Mouse (Mus musculus): ENCODE measurements at regions not wholly inside any gene's neighbourhood (a gene's known extent, or its start where the extent isn't known, plus 50 kb on each side); places are given as distances from the start of the nearest gene placed in this dataset.

- TF ChIP-seq CTCF (IDR thresholded peaks at IDR 0.05; ENCODE audit: low read depth, low read length), result no peak
- no peak for TF ChIP-seq POLR2A (IDR thresholded peaks at IDR 0.05; ENCODE audit: extremely low read depth, insufficient read depth, low read length)
- Histone ChIP-seq H3K9ac (ENCODE audit: low read depth, low read length) (no peak overlapping the region), H3K27me3 (ENCODE audit: control insufficient read depth, insufficient read depth, low read length) (no peaks in the 10 kb centered on the region), H3K27ac (replicated peaks; ENCODE audit: insufficient read depth, low read depth, low read length) (no peak overlapping the region), H3K4me1 (ENCODE audit: control insufficient read depth, insufficient read depth, low read length) (no peaks in the 10 kb centered on the region), H3K4me3 (ENCODE audit: insufficient read depth, low read depth, low read length) (no peak overlapping the region), H3K36me3 (ENCODE audit: control insufficient read depth, insufficient read depth, low read length) (no peaks in the 10 kb centered on the region), H3K79me2 (ENCODE audit: control insufficient read depth, insufficient read depth, low read length) (no peaks in the 10 kb centered on the region)
- DNase-seq (ENCODE audit: extremely low read depth, low read depth, low spot score), result no peak
These were observed 495.3 kb downstream of the Pdha2 start for GRCm38 (mm10) chr3:140716896-140717295.

DNA sequence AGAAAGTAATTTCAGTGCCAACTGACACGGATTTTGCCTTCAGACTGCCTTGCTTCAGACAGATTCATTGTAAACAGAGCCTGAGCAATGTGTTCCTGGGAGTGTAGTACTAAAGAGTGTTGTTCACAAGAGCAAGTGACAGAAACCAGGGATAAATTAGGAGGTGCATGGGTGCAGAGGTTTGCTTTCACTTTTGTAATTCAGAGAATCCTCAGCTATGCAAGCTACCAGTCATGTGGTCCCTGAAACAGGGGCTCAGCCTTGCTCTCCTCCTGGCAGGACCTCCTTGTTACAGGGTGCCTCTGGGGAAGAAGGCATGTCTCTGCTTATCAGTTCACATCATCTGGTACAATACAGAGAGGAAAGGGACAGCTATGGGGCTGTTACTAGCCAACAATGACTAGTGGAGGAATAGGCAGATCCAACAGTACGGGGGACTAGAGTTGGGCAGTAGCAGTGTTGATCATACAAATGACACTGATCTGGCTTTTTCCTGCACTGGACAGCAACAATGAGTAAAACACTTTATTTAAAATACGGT lies 504.5 kb downstream of the Pdha2 start:
- Histone ChIP-seq H3K27me3 (ENCODE audit: control insufficient read depth, insufficient read depth, low read length) (no peaks in the 10 kb centered on the region), H3K9ac (ENCODE audit: low read depth, low read length) (no peak overlapping the region), H3K36me3 (ENCODE audit: control insufficient read depth, insufficient read depth, low read length) (no peaks in the 10 kb centered on the region), H3K27ac (replicated peaks; ENCODE audit: insufficient read depth, low read depth, low read length) (no peak overlapping the region), H3K4me1 (ENCODE audit: control insufficient read depth, insufficient read depth, low read length) (no peaks in the 10 kb centered on the region), H3K4me3 (ENCODE audit: insufficient read depth, low read depth, low read length) (no peak overlapping the region), H3K79me2 (ENCODE audit: control insufficient read depth, insufficient read depth, low read length) (no peaks in the 10 kb centered on the region)
- DNase-seq (ENCODE audit: extremely low read depth, low read depth, low spot score), result no peak
- 65% methylated on average over 3 of the region's 3 CpGs for WGBS
- TF ChIP-seq CTCF (IDR thresholded peaks at IDR 0.05; ENCODE audit: low read depth, low read length) (no peak), POLR2A (IDR thresholded peaks at IDR 0.05; ENCODE audit: extremely low read depth, insufficient read depth, low read length) (no peak)

DNA sequence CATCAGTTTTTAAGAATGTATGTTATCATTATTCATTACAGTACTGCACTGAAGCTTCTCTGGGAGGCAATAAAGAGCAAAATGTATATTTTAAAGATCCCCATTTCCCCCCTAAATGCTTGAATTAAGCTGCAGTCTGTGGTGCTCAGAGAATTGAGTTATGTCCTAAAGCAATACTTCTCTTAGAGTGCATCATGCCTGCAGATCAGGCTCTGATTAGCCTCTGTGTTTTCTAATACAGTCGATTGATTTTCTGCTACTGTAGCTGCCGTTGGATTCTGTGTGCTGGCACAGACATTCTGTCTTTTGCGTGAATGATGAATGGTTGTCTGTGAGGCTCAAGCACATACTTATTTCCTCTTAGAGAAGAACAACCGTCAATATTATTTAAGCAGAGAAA lies 505.4 kb downstream of the Pdha2 start:
- H3K4me1 ChIP-seq (ENCODE audit: control insufficient read depth, insufficient read depth, low read length), result no peaks in the 10 kb centered on the region
- H3K9ac ChIP-seq (ENCODE audit: low read depth, low read length), result no peak overlapping the region
- 79% methylated on average over 4 of the region's 4 CpGs for WGBS
- TF ChIP-seq CTCF (IDR thresholded peaks at IDR 0.05; ENCODE audit: low read depth, low read length) (no peak), POLR2A (IDR thresholded peaks at IDR 0.05; ENCODE audit: extremely low read depth, insufficient read depth, low read length) (no peak)
- no peak overlapping the region for H3K4me3 ChIP-seq (ENCODE audit: insufficient read depth, low read depth, low read length)
- H3K27me3 ChIP-seq (ENCODE audit: control insufficient read depth, insufficient read depth, low read length), result no peaks in the 10 kb centered on the region
- H3K79me2 ChIP-seq (ENCODE audit: control insufficient read depth, insufficient read depth, low read length), result no peaks in the 10 kb centered on the region
- no peak overlapping the region for H3K27ac ChIP-seq (replicated peaks; ENCODE audit: insufficient read depth, low read depth, low read length)
- H3K36me3 ChIP-seq (ENCODE audit: control insufficient read depth, insufficient read depth, low read length), result no peaks in the 10 kb centered on the region
- DNase-seq (ENCODE audit: extremely low read depth, low read depth, low spot score), result no peak

- Histone ChIP-seq H3K4me1 (ENCODE audit: control insufficient read depth, insufficient read depth, low read length) (no peaks in the 10 kb centered on the region), H3K36me3 (ENCODE audit: control insufficient read depth, insufficient read depth, low read length) (no peaks in the 10 kb centered on the region), H3K9ac (ENCODE audit: low read depth, low read length) (no peak overlapping the region), H3K79me2 (ENCODE audit: control insufficient read depth, insufficient read depth, low read length) (no peaks in the 10 kb centered on the region), H3K27me3 (ENCODE audit: control insufficient read depth, insufficient read depth, low read length) (no peaks in the 10 kb centered on the region), H3K27ac (replicated peaks; ENCODE audit: insufficient read depth, low read depth, low read length) (no peak overlapping the region), H3K4me3 (ENCODE audit: insufficient read depth, low read depth, low read length) (no peak overlapping the region)
- DNase-seq (ENCODE audit: extremely low read depth, low read depth, low spot score), result no peak
- TF ChIP-seq POLR2A (IDR thresholded peaks at IDR 0.05; ENCODE audit: extremely low read depth, insufficient read depth, low read length), result no peak
- no peak for TF ChIP-seq CTCF (IDR thresholded peaks at IDR 0.05; ENCODE audit: low read depth, low read length)
- 87% methylated on average over 3 of the region's 3 CpGs for WGBS
These were observed 506.6 kb downstream of the Pdha2 start for GRCm38 (mm10) chr3:140705536-140705935.

- Histone ChIP-seq H3K27ac (replicated peaks; ENCODE audit: insufficient read depth, low read depth, low read length) (no peak overlapping the region), H3K79me2 (ENCODE audit: control insufficient read depth, insufficient read depth, low read length) (no peaks in the 10 kb centered on the region), H3K4me1 (ENCODE audit: control insufficient read depth, insufficient read depth, low read length) (no peaks in the 10 kb centered on the region), H3K4me3 (ENCODE audit: insufficient read depth, low read depth, low read length) (no peak overlapping the region), H3K9ac (ENCODE audit: low read depth, low read length) (no peak overlapping the region), H3K27me3 (ENCODE audit: control insufficient read depth, insufficient read depth, low read length) (no peaks in the 10 kb centered on the region), H3K36me3 (ENCODE audit: control insufficient read depth, insufficient read depth, low read length) (no peaks in the 10 kb centered on the region)
- no peak for DNase-seq (ENCODE audit: extremely low read depth, low read depth, low spot score)
- WGBS, result 61% methylated on average over 5 of the region's 5 CpGs
- TF ChIP-seq POLR2A (IDR thresholded peaks at IDR 0.05; ENCODE audit: extremely low read depth, insufficient read depth, low read length) (no peak), CTCF (IDR thresholded peaks at IDR 0.05; ENCODE audit: low read depth, low read length) (no peak)
These were observed 509.2 kb downstream of the Pdha2 start for GRCm38 (mm10) chr3:140702929-140703328.

GRCm38 (mm10) chr3:140702271-140702681 lies 509.9 kb downstream of the Pdha2 start:
- TF ChIP-seq CTCF (IDR thresholded peaks at IDR 0.05; ENCODE audit: low read depth, low read length), result no peak
- no peak for TF ChIP-seq POLR2A (IDR thresholded peaks at IDR 0.05; ENCODE audit: extremely low read depth, insufficient read depth, low read length)
- H3K36me3 ChIP-seq (ENCODE audit: control insufficient read depth, insufficient read depth, low read length), result no peaks in the 10 kb centered on the region
- H3K27me3 ChIP-seq (ENCODE audit: control insufficient read depth, insufficient read depth, low read length), result no peaks in the 10 kb centered on the region
- H3K4me3 ChIP-seq (ENCODE audit: insufficient read depth, low read depth, low read length), result no peak overlapping the region
- no peak for DNase-seq (ENCODE audit: extremely low read depth, low read depth, low spot score)
- 81% methylated on average over 6 of the region's 6 CpGs for WGBS
- H3K9ac ChIP-seq (ENCODE audit: low read depth, low read length), result no peak overlapping the region
- no peaks in the 10 kb centered on the region for H3K4me1 ChIP-seq (ENCODE audit: control insufficient read depth, insufficient read depth, low read length)
- no peak overlapping the region for H3K27ac ChIP-seq (replicated peaks; ENCODE audit: insufficient read depth, low read depth, low read length)
- H3K79me2 ChIP-seq (ENCODE audit: control insufficient read depth, insufficient read depth, low read length), result no peaks in the 10 kb centered on the region

All from liver, adult 2 months (tissue).